Mouse (Mus musculus): Measurements from ENCODE around the gene Irf7. TPM values are rescaled to one million over a fixed set of nuclear protein-coding genes. Genes with fewer than 3 reads are reported as not detected.

Gene Irf7
- 21.8 TPM for polyA plus RNA-seq (2014; fragmentation: Illumina TruSeq; extraction: RNeasy Lipid Tissue Mini Kit (QIAGEN cat#74804); ENCODE audit: insufficient read depth, low read depth, low replicate concordance)

GRCm38 (mm10) chr7:141265739-141266561, at the start of gene Irf7:
Gene Irf7, minus strand, starts transcription at chr7:141266481.

GRCm38 (mm10) chr7:141291921-141292582, 25.8 kb upstream of the Irf7 start, which contains the start of gene Drd4:
Gene Drd4, plus strand, starts transcription at chr7:141292006.

GRCm38 (mm10) chr7:141278766-141279590, 12.7 kb upstream of the Irf7 start, which contains the start of gene Sct:
Gene Sct, minus strand, starts transcription at chr7:141279133.

GRCm38 (mm10) chr7:141276546-141276945, 10.3 kb upstream of the Irf7 start, which contains the start of gene Cdhr5:
Gene Cdhr5, minus strand, starts transcription at chr7:141276786.

GRCm38 (mm10) chr7:141228279-141229067, 37.8 kb downstream of the Irf7 start, which contains the start of gene Phrf1:
Gene Phrf1, plus strand, starts transcription at chr7:141228784.

GRCm38 (mm10) chr7:141215101-141215879, 51.0 kb downstream of the Irf7 start, which contains the start of gene Rassf7:
Gene Rassf7, plus strand, starts transcription at chr7:141215860.

GRCm38 (mm10) chr7:141213605-141214235, 52.6 kb downstream of the Irf7 start, which contains the start of gene Lmntd2:
Gene Lmntd2, minus strand, starts transcription at chr7:141214080.

Other genes starting within 250 kb of the Irf7 start
- 21.7 TPM for gene Ifitm6, start 248.6 kb downstream of the Irf7 start, polyA plus RNA-seq (2014; fragmentation: Illumina TruSeq; extraction: RNeasy Lipid Tissue Mini Kit (QIAGEN cat#74804); ENCODE audit: insufficient read depth, low read depth, low replicate concordance)
- gene Gm17387, start 237.3 kb downstream of the Irf7 start, polyA plus RNA-seq (2014; fragmentation: Illumina TruSeq; extraction: RNeasy Lipid Tissue Mini Kit (QIAGEN cat#74804); ENCODE audit: insufficient read depth, low read depth, low replicate concordance), result not detected
- gene B4galnt4, start 205.4 kb downstream of the Irf7 start, polyA plus RNA-seq (2014; fragmentation: Illumina TruSeq; extraction: RNeasy Lipid Tissue Mini Kit (QIAGEN cat#74804); ENCODE audit: insufficient read depth, low read depth, low replicate concordance), result not detected
- gene Pkp3, start 188.3 kb downstream of the Irf7 start, polyA plus RNA-seq (2014; fragmentation: Illumina TruSeq; extraction: RNeasy Lipid Tissue Mini Kit (QIAGEN cat#74804); ENCODE audit: insufficient read depth, low read depth, low replicate concordance), result 12.5 TPM
- gene Sigirr, start 165.9 kb downstream of the Irf7 start, polyA plus RNA-seq (2014; fragmentation: Illumina TruSeq; extraction: RNeasy Lipid Tissue Mini Kit (QIAGEN cat#74804); ENCODE audit: insufficient read depth, low read depth, low replicate concordance), result 23.1 TPM
- 1.0 TPM for gene Ano9, start 148.7 kb downstream of the Irf7 start, polyA plus RNA-seq (2014; fragmentation: Illumina TruSeq; extraction: RNeasy Lipid Tissue Mini Kit (QIAGEN cat#74804); ENCODE audit: insufficient read depth, low read depth, low replicate concordance)
- gene Ptdss2, start 144.1 kb downstream of the Irf7 start, polyA plus RNA-seq (2014; fragmentation: Illumina TruSeq; extraction: RNeasy Lipid Tissue Mini Kit (QIAGEN cat#74804); ENCODE audit: insufficient read depth, low read depth, low replicate concordance), result 14.6 TPM
- gene Rnh1, start 93.6 kb downstream of the Irf7 start, polyA plus RNA-seq (2014; fragmentation: Illumina TruSeq; extraction: RNeasy Lipid Tissue Mini Kit (QIAGEN cat#74804); ENCODE audit: insufficient read depth, low read depth, low replicate concordance), result 139 TPM
- 93.0 TPM for gene Hras, start 72.5 kb downstream of the Irf7 start, polyA plus RNA-seq (2014; fragmentation: Illumina TruSeq; extraction: RNeasy Lipid Tissue Mini Kit (QIAGEN cat#74804); ENCODE audit: insufficient read depth, low read depth, low replicate concordance)
- 7.3 TPM for gene Lrrc56, start 72.3 kb downstream of the Irf7 start, polyA plus RNA-seq (2014; fragmentation: Illumina TruSeq; extraction: RNeasy Lipid Tissue Mini Kit (QIAGEN cat#74804); ENCODE audit: insufficient read depth, low read depth, low replicate concordance)
- 1.0 TPM for gene Lmntd2, start 52.4 kb downstream of the Irf7 start, polyA plus RNA-seq (2014; fragmentation: Illumina TruSeq; extraction: RNeasy Lipid Tissue Mini Kit (QIAGEN cat#74804); ENCODE audit: insufficient read depth, low read depth, low replicate concordance)
- 55.1 TPM for gene Rassf7, start 50.6 kb downstream of the Irf7 start, polyA plus RNA-seq (2014; fragmentation: Illumina TruSeq; extraction: RNeasy Lipid Tissue Mini Kit (QIAGEN cat#74804); ENCODE audit: insufficient read depth, low read depth, low replicate concordance)
- 26.6 TPM for gene Phrf1, start 37.7 kb downstream of the Irf7 start, polyA plus RNA-seq (2014; fragmentation: Illumina TruSeq; extraction: RNeasy Lipid Tissue Mini Kit (QIAGEN cat#74804); ENCODE audit: insufficient read depth, low read depth, low replicate concordance)
- 0.23 TPM for gene Cdhr5, start 10.3 kb upstream of the Irf7 start, polyA plus RNA-seq (2014; fragmentation: Illumina TruSeq; extraction: RNeasy Lipid Tissue Mini Kit (QIAGEN cat#74804); ENCODE audit: insufficient read depth, low read depth, low replicate concordance)
- not detected for gene Sct, start 12.7 kb upstream of the Irf7 start, polyA plus RNA-seq (2014; fragmentation: Illumina TruSeq; extraction: RNeasy Lipid Tissue Mini Kit (QIAGEN cat#74804); ENCODE audit: insufficient read depth, low read depth, low replicate concordance)
- gene Drd4, start 25.5 kb upstream of the Irf7 start, polyA plus RNA-seq (2014; fragmentation: Illumina TruSeq; extraction: RNeasy Lipid Tissue Mini Kit (QIAGEN cat#74804); ENCODE audit: insufficient read depth, low read depth, low replicate concordance), result not detected
- 20.4 TPM for gene Deaf1, start 61.2 kb upstream of the Irf7 start, polyA plus RNA-seq (2014; fragmentation: Illumina TruSeq; extraction: RNeasy Lipid Tissue Mini Kit (QIAGEN cat#74804); ENCODE audit: insufficient read depth, low read depth, low replicate concordance)
- 25.4 TPM for gene Tmem80, start 61.3 kb upstream of the Irf7 start, polyA plus RNA-seq (2014; fragmentation: Illumina TruSeq; extraction: RNeasy Lipid Tissue Mini Kit (QIAGEN cat#74804); ENCODE audit: insufficient read depth, low read depth, low replicate concordance)
- 30.4 TPM for gene Eps8l2, start 72.4 kb upstream of the Irf7 start, polyA plus RNA-seq (2014; fragmentation: Illumina TruSeq; extraction: RNeasy Lipid Tissue Mini Kit (QIAGEN cat#74804); ENCODE audit: insufficient read depth, low read depth, low replicate concordance)
- gene Taldo1, start 125.7 kb upstream of the Irf7 start, polyA plus RNA-seq (2014; fragmentation: Illumina TruSeq; extraction: RNeasy Lipid Tissue Mini Kit (QIAGEN cat#74804); ENCODE audit: insufficient read depth, low read depth, low replicate concordance), result 203 TPM
- 24.6 TPM for gene Gatd1, start 147.7 kb upstream of the Irf7 start, polyA plus RNA-seq (2014; fragmentation: Illumina TruSeq; extraction: RNeasy Lipid Tissue Mini Kit (QIAGEN cat#74804); ENCODE audit: insufficient read depth, low read depth, low replicate concordance)
- 0.50 TPM for gene Cend1, start 163.0 kb upstream of the Irf7 start, polyA plus RNA-seq (2014; fragmentation: Illumina TruSeq; extraction: RNeasy Lipid Tissue Mini Kit (QIAGEN cat#74804); ENCODE audit: insufficient read depth, low read depth, low replicate concordance)
- 12.9 TPM for gene Slc25a22, start 171.4 kb upstream of the Irf7 start, polyA plus RNA-seq (2014; fragmentation: Illumina TruSeq; extraction: RNeasy Lipid Tissue Mini Kit (QIAGEN cat#74804); ENCODE audit: insufficient read depth, low read depth, low replicate concordance)
- gene Pidd1, start 177.5 kb upstream of the Irf7 start, polyA plus RNA-seq (2014; fragmentation: Illumina TruSeq; extraction: RNeasy Lipid Tissue Mini Kit (QIAGEN cat#74804); ENCODE audit: insufficient read depth, low read depth, low replicate concordance), result 0.81 TPM
- 1,656 TPM for gene Rplp2, start 180.9 kb upstream of the Irf7 start, polyA plus RNA-seq (2014; fragmentation: Illumina TruSeq; extraction: RNeasy Lipid Tissue Mini Kit (QIAGEN cat#74804); ENCODE audit: insufficient read depth, low read depth, low replicate concordance)
- 109 TPM for gene Pnpla2, start 188.7 kb upstream of the Irf7 start, polyA plus RNA-seq (2014; fragmentation: Illumina TruSeq; extraction: RNeasy Lipid Tissue Mini Kit (QIAGEN cat#74804); ENCODE audit: insufficient read depth, low read depth, low replicate concordance)
- 126 TPM for gene Cracr2b, start 194.6 kb upstream of the Irf7 start, polyA plus RNA-seq (2014; fragmentation: Illumina TruSeq; extraction: RNeasy Lipid Tissue Mini Kit (QIAGEN cat#74804); ENCODE audit: insufficient read depth, low read depth, low replicate concordance)
- gene Cd151, start 200.9 kb upstream of the Irf7 start, polyA plus RNA-seq (2014; fragmentation: Illumina TruSeq; extraction: RNeasy Lipid Tissue Mini Kit (QIAGEN cat#74804); ENCODE audit: insufficient read depth, low read depth, low replicate concordance), result 213 TPM
- gene Polr2l, start 208.7 kb upstream of the Irf7 start, polyA plus RNA-seq (2014; fragmentation: Illumina TruSeq; extraction: RNeasy Lipid Tissue Mini Kit (QIAGEN cat#74804); ENCODE audit: insufficient read depth, low read depth, low replicate concordance), result 44.0 TPM
- gene Tspan4, start 208.8 kb upstream of the Irf7 start, polyA plus RNA-seq (2014; fragmentation: Illumina TruSeq; extraction: RNeasy Lipid Tissue Mini Kit (QIAGEN cat#74804); ENCODE audit: insufficient read depth, low read depth, low replicate concordance), result 42.4 TPM